Mouse (Mus musculus): ENCODE data around the gene Map6. TPM values are rescaled to one million over a fixed set of nuclear protein-coding genes. Genes with fewer than 3 reads are reported as not detected.
"Not testable (repeated sequence)": the region's sequence is repeated elsewhere in the genome, so short reads cannot be mapped to it uniquely, and the experiment has no call there.

Map6 gene
- polyA plus RNA-seq, 1 experiment from 2014 or later, result 1.7 TPM

- H3K9me3 ChIP-seq (replicated peaks; ENCODE audit: low read length), result no peaks in the 10 kb centered on the region
- peak; percentile 3; the same call in 1 of the 2 replicates for TF ChIP-seq CTCF (IDR thresholded peaks at IDR 0.05; ENCODE audit: low read depth)
- no peaks in the 10 kb centered on the region for H3K27me3 ChIP-seq (ENCODE audit: insufficient read depth, low read length)
- no peak for ATAC-seq (replicated peaks; ENCODE audit: low FRiP score, low read depth)
- peaks cover 35% of the 10 kb centered on the region for H3K4me1 ChIP-seq (replicated peaks; ENCODE audit: insufficient read depth, low read length)
- H3K27ac ChIP-seq, result peak overlapping the region; percentile 78
- 17% methylated on average over 8 of the region's 8 CpGs for WGBS
- no peak overlapping the region for H3K4me2 ChIP-seq (ENCODE audit: low read length)
- no peaks in the 10 kb centered on the region for H3K36me3 ChIP-seq (ENCODE audit: insufficient read depth, low read length)
- no peak overlapping the region for H3K9ac ChIP-seq (ENCODE audit: low read depth, low read length)
- H3K4me3 ChIP-seq (replicated peaks; ENCODE audit: low read depth, low read length), result no peak overlapping the region
- DNase-seq (ENCODE audit: low spot score), result no peak
Measured at GRCm38 (mm10) chr7:99360803-99361414, 93.7 kb downstream of the Map6 start.

GRCm38 (mm10) chr7:99362137-99362536, 94.9 kb downstream of the Map6 start:
- DNase-seq (ENCODE audit: low spot score), result no peak
- Histone ChIP-seq H3K4me2 (ENCODE audit: low read length) (no peak overlapping the region), H3K9me3 (replicated peaks; ENCODE audit: low read length) (no peaks in the 10 kb centered on the region), H3K4me1 (replicated peaks; ENCODE audit: insufficient read depth, low read length) (peaks cover 22% of the 10 kb centered on the region), H3K4me3 (replicated peaks; ENCODE audit: low read depth, low read length) (no peak overlapping the region), H3K36me3 (ENCODE audit: insufficient read depth, low read length) (no peaks in the 10 kb centered on the region), H3K9ac (ENCODE audit: low read depth, low read length) (no peak overlapping the region), H3K27ac (no peak overlapping the region), H3K27me3 (ENCODE audit: insufficient read depth, low read length) (no peaks in the 10 kb centered on the region)
- no peak for TF ChIP-seq CTCF (IDR thresholded peaks at IDR 0.05; ENCODE audit: low read depth)
- ATAC-seq (replicated peaks; ENCODE audit: low FRiP score, low read depth), result no peak
- WGBS, result 84% methylated on average over 2 of the region's 2 CpGs

DNA sequence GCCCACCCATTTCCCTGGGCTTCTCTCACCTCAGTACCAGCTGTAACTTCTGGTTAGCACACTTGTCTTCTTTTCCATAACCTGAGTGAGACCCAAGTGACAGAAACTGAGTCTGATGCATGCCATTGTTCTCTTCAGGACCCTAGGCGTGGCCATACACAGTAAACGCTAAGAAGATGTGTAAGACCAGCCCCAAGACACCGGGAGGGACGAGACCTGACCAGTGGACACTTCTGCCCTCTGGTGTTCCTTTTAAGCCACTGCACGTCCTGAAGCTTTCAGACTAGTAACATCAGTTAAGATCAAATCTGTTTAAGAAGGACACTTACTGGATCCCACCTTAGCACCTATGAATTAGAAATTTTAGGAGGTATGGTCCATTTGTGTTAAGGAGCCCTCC, 97.8 kb downstream of the Map6 start:
- peak; percentile 99 for TF ChIP-seq CTCF (IDR thresholded peaks at IDR 0.05; ENCODE audit: low read depth)
- H3K36me3 ChIP-seq (ENCODE audit: insufficient read depth, low read length), result no peaks in the 10 kb centered on the region
- peaks cover 8% of the 10 kb centered on the region; the same call in 1 of the 2 replicates for H3K4me1 ChIP-seq (replicated peaks; ENCODE audit: insufficient read depth, low read length)
- no peaks in the 10 kb centered on the region for H3K9me3 ChIP-seq (replicated peaks; ENCODE audit: low read length)
- ATAC-seq (replicated peaks; ENCODE audit: low FRiP score, low read depth), result no peak
- H3K27ac ChIP-seq, result no peak overlapping the region
- H3K9ac ChIP-seq (ENCODE audit: low read depth, low read length), result no peak overlapping the region
- no peaks in the 10 kb centered on the region for H3K27me3 ChIP-seq (ENCODE audit: insufficient read depth, low read length)
- peak; percentile 94 for DNase-seq (ENCODE audit: low spot score)
- H3K4me3 ChIP-seq (replicated peaks; ENCODE audit: low read depth, low read length), result no peak overlapping the region
- H3K4me2 ChIP-seq (ENCODE audit: low read length), result no peak overlapping the region
- under 1% methylated on average over 5 of the region's 5 CpGs for WGBS

DNA sequence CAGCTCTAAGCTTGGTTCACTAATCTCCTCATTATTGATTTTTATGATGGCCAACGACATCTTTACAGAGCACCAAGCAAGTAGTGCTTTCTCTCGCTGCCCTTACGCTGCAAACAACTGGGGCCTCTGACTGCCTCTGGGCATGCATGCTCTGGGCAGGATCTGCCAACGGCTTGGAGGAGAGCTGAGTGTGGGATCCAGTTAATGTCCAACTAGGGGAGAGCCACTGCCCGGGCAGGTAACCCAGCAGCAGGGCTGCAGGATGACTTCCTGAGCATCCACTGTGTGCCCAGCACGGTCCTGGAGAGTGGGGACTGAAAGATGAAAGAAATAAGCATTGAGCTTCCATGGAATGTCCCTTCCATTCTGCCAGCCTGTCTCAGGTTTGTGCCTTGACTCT, 99.5 kb downstream of the Map6 start:
- Histone ChIP-seq H3K36me3 (ENCODE audit: insufficient read depth, low read length) (no peaks in the 10 kb centered on the region), H3K27me3 (ENCODE audit: insufficient read depth, low read length) (no peaks in the 10 kb centered on the region), H3K4me1 (replicated peaks; ENCODE audit: insufficient read depth, low read length) (no peaks in the 10 kb centered on the region), H3K4me3 (replicated peaks; ENCODE audit: low read depth, low read length) (no peak overlapping the region), H3K27ac (no peak overlapping the region), H3K9ac (ENCODE audit: low read depth, low read length) (no peak overlapping the region), H3K4me2 (ENCODE audit: low read length) (no peak overlapping the region), H3K9me3 (replicated peaks; ENCODE audit: low read length) (no peaks in the 10 kb centered on the region)
- no peak for TF ChIP-seq CTCF (IDR thresholded peaks at IDR 0.05; ENCODE audit: low read depth)
- ATAC-seq (replicated peaks; ENCODE audit: low FRiP score, low read depth) (no peak), DNase-seq (ENCODE audit: low spot score) (no peak)
- WGBS, result 56% methylated on average over 6 of the region's 6 CpGs

DNA sequence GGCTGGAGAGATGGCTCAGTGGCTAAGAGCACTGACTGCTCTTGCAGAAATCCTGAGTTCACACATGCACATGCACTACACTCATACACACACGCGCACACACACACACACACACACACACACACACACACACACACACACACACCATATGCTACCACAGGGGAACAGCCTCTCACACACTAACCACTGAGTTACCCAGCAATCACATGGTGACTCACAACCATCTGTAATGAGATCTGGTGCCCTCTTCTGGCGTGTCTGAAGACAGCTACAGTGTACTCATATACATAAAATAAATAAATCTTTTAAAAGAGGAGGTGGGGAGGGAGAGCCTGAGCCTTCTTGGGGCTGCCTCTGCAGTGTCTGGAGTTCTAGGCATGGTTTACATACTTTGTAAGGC, 107.1 kb downstream of the Map6 start:
- not testable (repeated sequence) for H3K27me3 ChIP-seq (ENCODE audit: insufficient read depth, low read length); H3K9ac ChIP-seq (ENCODE audit: low read depth, low read length); H3K9me3 ChIP-seq (replicated peaks; ENCODE audit: low read length); H3K4me2 ChIP-seq (ENCODE audit: low read length); DNase-seq (ENCODE audit: low spot score); H3K36me3 ChIP-seq (ENCODE audit: insufficient read depth, low read length); H3K27ac ChIP-seq; H3K4me3 ChIP-seq (replicated peaks; ENCODE audit: low read depth, low read length); H3K4me1 ChIP-seq (replicated peaks; ENCODE audit: insufficient read depth, low read length)
- 67% methylated on average over 3 of the region's 3 CpGs for WGBS
- 0 out of 2 replicates have a peak, but pooled peaks have one; percentile 11 for ATAC-seq (replicated peaks; ENCODE audit: low FRiP score, low read depth)
- peak; percentile 62 for TF ChIP-seq CTCF (IDR thresholded peaks at IDR 0.05; ENCODE audit: low read depth)

DNA sequence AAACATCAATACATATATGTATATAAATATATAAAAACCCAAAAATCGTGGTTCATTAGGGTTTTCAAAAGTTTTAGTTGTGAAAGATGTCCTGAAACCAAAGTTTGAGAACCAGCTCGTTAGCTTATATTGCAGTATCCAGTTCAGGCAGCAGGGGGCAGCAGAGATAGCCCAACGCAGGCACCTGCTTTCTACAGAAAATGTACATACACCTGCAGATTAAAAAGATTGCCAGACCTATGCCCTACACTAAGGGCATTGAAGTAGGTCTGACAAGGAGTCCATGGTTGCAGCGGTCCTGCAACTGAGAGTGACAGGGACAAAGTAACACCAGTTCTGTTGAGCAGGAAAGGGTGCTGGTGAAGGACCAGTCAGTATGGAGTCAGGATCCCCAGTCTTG, 108.2 kb downstream of the Map6 start:
- TF ChIP-seq CTCF (IDR thresholded peaks at IDR 0.05; ENCODE audit: low read depth), result peak; percentile 88

DNA sequence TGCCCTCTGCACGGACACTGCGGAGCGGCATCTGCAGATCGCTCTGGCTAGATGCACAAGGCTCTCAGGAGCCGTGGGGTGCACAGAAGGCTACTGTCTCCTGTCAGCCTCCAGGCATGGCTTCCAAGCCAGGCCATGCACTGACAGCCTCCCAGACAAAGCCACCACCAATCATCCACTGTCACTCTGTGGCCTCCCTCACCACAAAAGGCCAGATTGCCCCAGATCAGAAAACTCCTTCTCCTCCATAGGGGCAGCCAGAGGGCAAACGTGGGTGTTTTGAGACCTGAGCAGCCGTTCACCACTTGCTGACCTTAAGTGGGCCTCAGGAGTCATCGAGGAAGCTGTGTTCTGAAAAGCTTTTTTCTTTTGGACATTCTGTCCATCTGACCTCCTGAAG, 111.6 kb downstream of the Map6 start:
- WGBS, result 45% methylated on average over 8 of the region's 8 CpGs
- no peak for TF ChIP-seq CTCF (IDR thresholded peaks at IDR 0.05; ENCODE audit: low read depth)
- no peak overlapping the region for H3K4me3 ChIP-seq (replicated peaks; ENCODE audit: low read depth, low read length)

More for the DNA sequence above, 108.2 kb downstream of the Map6 start:
- DNase-seq (ENCODE audit: low spot score) (peak; percentile 73), ATAC-seq (replicated peaks; ENCODE audit: low FRiP score, low read depth) (no peak)
- no peaks in the 10 kb centered on the region for H3K27me3 ChIP-seq (ENCODE audit: insufficient read depth, low read length)
- no peaks in the 10 kb centered on the region for H3K9me3 ChIP-seq (replicated peaks; ENCODE audit: low read length)
- WGBS, result 3% methylated on average over 4 of the region's 4 CpGs
- H3K9ac ChIP-seq (ENCODE audit: low read depth, low read length), result no peak overlapping the region
- H3K4me2 ChIP-seq (ENCODE audit: low read length), result no peak overlapping the region
- H3K36me3 ChIP-seq (ENCODE audit: insufficient read depth, low read length), result no peaks in the 10 kb centered on the region
- no peak overlapping the region for H3K27ac ChIP-seq
- H3K4me1 ChIP-seq (replicated peaks; ENCODE audit: insufficient read depth, low read length), result no peaks in the 10 kb centered on the region
- no peak overlapping the region for H3K4me3 ChIP-seq (replicated peaks; ENCODE audit: low read depth, low read length)

More for the DNA sequence above, 111.6 kb downstream of the Map6 start:
- Histone ChIP-seq H3K27ac (no peak overlapping the region), H3K36me3 (ENCODE audit: insufficient read depth, low read length) (no peaks in the 10 kb centered on the region), H3K4me2 (ENCODE audit: low read length) (no peak overlapping the region), H3K9ac (ENCODE audit: low read depth, low read length) (no peak overlapping the region), H3K4me1 (replicated peaks; ENCODE audit: insufficient read depth, low read length) (peaks cover 15% of the 10 kb centered on the region; the same call in 1 of the 2 replicates), H3K9me3 (replicated peaks; ENCODE audit: low read length) (no peaks in the 10 kb centered on the region), H3K27me3 (ENCODE audit: insufficient read depth, low read length) (no peaks in the 10 kb centered on the region)
- DNase-seq (ENCODE audit: low spot score), result no peak
- no peak for ATAC-seq (replicated peaks; ENCODE audit: low FRiP score, low read depth)
